Mouse (Mus musculus): ENCODE results near the gene Mst1.

Gene Mst1

DNA sequence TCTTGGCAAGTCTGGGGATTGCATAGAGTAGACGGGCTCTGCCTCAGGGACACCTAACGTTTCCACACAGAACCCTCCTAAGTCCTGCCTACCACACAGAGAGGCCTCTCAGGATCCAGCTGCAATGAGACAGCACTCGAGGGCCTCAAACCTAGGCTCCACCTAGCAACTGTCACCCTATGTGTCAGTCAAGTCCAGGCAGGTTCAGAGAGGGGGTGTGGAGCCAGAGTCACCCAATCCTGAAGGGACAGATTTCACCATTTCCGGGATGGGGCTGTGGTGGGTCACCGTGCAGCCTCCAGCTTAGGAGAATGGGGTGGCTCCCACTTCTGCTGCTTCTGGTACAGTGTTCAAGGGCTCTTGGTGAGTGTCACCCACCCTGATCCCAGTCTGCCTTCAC lies at the start of gene Mst1:
Mst1 (plus strand) TSS at position 269 of the 400 bp plus-strand sequence.
- DNase-seq, result no peak

DNA sequence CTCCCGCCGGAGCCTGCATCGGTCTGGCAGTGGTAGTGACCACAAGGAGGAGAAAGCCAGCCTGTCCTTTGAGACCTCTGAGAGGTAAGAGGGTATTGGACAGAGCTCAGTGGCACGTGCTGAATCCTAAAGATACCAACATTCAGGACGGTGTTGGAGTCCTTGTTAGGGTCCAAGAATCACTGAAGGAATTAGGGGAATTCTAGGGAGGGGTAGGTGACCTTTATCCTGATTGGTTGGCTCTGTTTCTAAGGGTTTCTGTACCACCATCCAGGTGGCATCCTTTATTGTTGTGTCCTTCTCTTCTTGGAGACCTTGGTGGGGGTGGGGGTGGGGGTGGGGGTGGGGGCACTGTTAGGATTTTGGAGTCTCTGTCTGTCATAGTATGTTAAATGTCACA lies 48.1 kb upstream of the Mst1 start:
- no peak for DNase-seq

DNA sequence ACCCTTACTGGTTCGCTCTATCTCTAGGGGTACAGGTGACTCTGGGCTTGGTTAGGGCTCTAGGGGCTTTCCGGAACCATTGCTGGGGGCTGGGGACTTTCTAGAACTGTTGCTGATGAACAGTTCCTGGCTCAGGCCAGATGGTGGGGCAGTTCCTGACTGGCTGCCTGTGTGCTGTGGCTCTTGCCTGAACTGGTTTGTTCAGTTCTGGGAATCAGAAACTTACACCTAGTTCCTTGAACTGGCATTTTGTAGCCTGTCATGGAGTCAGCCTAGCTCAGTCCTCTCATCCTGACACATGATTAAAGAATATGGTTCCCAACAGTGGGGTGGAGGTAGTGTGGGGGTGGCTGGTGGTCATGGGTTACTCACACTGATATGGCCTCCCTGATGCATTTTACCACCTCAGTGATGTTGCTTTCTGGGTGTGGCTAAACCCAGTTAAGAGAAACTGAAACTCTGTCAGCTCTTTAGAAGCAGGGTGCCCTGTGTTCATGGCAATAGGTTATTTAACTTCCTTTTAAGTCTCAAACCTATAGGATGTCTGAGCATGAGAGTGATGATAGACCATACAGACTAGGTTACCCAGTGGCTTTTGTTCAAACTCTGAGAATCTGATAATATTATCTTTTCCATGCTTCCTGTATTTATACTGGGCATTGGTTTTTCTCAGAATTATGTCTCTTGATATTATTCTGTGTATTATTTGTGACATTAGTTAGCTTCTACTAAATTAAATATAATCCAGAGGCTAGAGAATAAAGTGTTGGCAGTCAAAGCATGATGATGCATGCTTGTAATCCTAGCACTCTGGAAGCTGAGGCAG lies 44.7 kb upstream of the Mst1 start:
- DNase-seq, result no peak

DNA sequence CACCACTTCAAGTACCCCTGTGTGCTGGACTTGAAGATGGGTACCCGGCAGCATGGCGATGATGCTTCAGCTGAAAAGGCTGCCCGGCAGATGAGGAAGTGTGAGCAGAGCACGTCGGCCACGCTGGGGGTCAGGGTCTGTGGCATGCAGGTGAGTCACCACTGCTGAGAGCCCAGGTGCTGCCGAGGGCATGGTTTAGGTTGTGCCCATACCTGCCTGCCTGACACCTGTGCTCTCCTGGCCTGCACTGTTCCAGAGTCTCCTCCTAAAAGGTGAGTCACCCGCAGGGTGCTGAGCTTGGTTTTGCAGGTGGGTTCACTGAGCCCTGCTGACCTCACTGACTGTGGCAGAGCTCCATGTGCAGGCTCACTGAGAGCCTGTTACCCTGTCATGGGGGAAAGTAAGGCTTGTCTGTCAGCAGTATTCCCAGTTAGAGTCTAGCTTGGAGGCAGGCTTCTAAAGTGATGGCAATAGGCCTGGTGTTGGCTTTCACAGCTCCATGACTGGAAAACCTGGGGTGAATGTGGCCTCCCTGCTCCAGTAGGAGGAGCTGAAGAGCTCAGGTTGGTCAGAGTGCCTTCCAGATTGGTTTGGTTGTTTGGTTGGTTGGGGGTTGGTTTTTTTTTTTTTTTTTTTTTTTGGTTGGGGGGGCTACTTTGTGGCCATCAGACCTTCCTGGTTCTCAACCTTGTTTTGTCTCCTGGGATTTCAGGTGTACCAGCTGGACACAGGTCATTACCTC lies 35.3 kb upstream of the Mst1 start:
- peak; percentile 92 for DNase-seq

DNA sequence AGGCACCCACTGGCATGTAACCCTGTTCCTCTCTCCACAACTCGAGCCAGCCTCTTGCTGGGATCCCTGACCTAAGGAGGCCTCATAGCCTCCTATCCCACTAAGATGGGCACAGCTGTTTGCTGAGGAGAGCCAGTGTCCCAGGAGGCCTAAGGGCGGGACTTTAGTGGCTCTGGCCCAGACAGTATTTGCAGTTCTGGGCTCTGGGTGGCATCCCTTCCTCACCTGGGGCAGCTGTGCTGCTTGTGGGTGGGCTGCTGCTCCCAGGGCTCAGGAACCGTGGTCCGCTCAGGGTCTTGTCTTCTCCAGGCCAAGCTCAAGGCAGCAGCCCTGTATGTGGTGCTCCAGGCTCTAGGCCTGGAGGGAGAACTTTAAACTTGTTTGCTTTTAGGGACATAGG lies 33.7 kb upstream of the Mst1 start:
- DNase-seq, result peak; percentile 91

DNA sequence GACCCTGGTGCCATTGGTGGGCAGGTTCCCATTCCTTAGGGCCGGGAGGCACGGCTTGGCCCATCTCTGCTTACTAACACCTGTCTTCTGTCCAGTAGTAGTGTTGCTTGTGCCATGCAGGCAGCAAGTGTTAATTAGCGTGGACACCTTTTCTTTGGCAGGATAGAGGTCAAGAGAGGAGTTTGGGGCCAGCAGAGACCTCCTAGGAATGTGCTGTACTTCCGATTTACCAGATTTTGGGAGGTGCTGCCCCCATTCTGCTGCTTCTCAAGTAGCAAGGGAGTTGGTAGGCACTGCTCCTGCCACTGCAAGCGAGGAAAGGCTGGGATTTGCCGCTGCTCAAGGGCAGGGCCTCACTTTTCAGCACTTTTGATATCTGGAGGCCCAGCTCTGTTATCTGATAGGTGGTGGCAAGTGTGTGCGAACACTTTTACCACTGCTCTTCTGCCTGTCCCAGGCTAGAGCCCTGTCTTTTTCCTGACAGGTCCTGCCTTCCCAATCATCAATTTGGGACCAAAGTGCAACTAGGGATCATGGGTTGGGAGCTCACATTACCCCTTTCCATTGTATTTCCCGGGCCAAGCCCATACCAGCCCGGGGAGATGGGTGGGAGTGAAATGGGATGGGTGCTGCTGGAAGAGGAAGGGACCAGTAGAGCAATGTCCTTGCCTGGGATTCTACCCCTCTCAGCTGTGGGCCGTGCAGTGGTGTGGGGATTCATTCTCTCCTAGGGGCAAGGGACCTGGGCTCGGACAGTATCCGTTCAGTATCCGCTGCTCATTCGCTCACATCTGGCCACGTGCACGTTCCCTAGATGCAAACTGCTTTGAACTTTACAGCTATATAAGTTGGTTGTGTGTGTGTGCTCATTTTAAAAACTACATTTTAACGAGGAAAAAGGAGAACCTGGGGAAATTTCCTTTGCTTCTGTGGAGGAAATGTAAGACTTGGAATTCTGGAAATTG lies 32.4 kb upstream of the Mst1 start:
- DNase-seq, result peak; percentile 94

DNA sequence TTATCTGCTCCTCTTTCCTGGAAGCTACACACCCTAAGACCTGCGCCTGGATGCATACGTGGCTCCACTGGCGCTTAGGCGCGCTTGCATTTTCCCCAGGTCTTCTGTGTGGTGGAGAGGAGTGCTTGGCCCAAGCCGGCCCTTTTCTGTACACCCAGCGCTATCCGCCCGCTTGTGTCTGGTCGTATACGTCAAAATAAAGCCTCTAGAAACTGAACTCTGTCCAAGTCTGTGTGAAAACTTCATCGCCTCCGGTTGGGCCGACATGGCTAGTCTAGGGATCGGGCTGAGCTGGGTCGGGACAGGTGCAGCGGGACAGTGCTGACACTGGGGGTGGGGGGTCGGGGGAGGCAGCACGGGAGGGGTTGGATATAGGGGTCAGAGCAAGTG lies 31.7 kb upstream of the Mst1 start:
- DNase-seq, result no peak

DNA sequence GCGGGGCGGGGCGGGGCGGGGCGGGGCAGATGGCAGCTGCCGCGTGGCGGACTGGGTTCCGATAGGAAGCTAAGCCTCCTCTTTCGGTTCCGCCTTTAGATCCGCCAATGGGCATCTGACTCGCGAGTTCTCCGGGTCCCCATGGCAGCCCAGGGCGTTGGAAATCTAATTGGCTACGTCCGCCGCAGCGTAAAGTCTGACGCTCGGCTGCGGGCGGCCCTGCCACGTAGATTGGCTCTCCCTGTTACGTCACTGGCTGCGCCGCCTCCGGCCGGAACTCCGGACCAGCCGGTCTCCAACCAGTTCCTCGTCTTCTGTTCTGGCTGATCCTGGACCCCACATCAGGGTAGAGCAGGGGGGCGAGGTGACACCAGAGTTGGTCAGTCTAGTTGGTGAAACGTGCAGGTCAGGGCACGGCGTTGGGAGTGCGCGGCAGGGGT lies 31.2 kb upstream of the Mst1 start, which contains the start of gene Gmppb:
Gmppb (plus strand) TSS at position 227 of the 440 bp plus-strand sequence.
- DNase-seq, result peak; percentile 100

DNA sequence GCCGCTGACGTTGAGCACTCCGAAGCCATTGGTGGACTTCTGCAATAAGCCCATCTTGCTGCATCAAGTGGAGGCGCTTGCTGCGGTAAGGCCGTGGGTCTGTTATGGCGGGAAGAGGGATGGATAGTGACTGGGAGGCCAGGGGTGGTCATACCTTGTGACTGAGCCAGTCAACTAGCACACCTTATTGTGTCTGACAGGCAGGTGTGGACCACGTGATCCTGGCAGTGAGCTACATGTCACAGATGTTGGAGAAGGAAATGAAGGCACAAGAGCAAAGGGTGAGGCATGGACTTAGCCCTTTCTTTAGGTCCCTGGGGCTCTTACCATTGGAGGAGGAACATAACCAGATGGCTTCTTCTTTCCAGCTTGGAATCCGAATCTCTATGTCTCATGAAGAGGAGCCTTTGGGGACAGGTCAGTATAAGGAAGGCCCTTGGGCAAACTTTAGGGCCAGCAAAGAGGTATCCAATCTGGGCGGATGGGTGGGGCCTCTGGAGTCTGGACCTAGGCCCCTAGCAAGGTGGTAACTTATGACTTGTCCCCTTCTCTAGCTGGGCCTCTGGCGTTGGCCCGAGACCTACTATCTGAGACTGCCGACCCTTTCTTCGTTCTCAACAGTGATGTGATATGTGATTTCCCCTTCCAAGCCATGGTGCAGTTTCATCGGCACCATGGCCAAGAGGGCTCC lies 30.5 kb upstream of the Mst1 start:
- DNase-seq, result no peak

DNA sequence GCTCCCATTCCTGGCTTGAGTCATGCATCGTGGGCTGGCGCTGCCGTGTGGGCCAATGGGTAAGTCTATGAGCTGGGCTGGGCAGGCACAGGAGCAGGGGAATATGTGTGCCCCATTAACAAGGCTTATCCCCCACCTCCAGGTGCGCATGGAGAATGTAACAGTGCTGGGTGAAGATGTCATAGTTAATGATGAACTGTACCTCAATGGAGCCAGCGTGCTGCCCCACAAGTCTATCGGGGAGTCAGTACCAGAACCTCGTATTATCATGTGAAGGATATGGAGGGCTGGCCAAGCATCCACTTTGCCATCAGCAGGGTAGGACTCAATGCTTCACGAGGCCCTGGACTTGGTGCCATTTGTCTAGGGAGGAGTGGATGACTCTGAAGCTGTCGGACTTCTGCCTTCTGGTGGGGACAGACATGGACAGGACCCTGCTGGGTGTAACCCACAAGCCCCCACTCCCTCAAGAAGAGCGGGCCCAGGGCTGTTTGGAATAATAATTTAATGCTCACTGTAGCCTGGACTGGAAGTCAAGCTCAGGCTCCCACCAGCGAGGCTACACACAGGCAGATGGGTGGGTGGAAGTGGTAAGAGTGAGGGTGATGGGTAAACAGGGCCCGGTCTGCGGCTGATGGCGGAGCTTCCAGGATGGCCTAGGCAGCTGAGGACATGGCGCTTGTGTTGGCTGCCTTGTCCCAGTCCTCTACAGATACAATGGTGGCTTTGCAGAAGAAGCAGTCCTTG lies 28.9 kb upstream of the Mst1 start:
- DNase-seq, result peak; percentile 92

DNA sequence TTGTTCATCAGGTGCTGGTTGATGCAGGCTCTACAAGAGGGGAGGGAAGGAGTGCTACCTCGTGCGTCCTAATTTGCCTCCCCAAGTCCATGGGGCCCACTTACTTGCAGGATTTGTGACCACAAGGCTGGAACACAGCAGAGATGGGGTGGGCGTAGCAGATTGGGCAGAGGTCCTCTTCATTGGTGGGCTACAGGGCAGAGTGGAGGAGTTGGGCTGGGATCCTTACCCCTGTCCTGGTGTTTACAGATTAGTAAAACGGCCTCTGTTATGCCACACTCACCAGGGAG lies 28.4 kb upstream of the Mst1 start:
- DNase-seq, result peak; percentile 93

DNA sequence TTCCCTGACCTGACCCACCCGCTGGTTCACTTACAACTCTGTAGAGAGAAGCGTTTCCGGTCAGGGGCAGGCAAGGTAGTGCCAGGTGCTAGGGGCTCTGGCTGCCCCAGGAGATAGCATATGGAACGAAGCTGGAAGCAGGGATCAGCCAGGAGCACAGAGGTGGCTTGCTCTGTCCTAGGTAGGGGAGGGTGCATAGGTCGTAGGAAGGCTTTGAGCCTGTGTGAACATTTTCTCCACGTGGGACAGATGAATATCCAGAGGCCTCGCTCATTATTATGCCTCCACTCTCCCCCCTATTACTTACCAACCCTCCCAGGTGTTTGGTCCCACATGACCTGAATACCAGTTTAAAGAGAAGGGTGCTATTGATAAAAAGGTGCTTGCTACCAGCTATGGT lies 27.8 kb upstream of the Mst1 start:
- DNase-seq, result no peak

DNA sequence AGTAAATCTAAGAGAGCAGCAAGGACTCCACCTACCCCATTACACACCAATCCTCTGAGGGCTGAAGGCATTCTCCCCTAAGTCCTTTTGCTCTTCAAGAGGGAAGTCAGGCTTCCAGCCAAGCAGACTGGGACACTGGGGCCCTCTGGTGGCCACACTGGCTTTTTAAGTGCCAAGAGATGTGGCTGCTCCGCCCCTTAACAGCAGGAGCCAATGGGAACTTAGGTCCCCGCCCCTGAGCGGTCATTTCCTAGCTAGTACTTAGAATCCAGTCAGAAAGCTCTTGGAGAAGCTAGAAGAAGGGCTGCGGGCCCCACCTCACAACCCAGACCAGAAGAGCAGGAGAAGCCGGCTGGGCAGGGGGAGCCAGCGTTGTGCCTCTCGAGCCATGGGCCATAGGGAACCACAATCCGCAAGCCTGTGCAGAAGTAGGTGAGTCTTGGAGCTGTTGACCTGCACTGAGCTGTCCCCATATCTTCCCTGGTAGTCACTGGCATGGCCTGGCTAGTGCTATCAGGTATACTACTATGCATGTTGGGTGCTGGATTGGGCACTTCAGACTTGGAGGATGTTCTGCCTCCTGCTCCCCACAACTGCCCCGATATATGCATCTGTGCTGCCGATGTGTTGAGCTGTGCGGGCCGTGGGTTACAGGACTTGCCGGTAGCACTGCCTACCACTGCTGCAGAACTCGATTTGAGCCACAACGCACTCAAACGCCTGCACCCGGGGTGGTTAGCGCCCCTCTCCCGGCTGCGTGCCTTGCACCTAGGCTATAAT lies 27.2 kb upstream of the Mst1 start, which contains the start of gene Amigo3:
Amigo3 (plus strand) TSS at position 275 of the 780 bp plus-strand sequence.
- peak; percentile 99 for DNase-seq

DNA sequence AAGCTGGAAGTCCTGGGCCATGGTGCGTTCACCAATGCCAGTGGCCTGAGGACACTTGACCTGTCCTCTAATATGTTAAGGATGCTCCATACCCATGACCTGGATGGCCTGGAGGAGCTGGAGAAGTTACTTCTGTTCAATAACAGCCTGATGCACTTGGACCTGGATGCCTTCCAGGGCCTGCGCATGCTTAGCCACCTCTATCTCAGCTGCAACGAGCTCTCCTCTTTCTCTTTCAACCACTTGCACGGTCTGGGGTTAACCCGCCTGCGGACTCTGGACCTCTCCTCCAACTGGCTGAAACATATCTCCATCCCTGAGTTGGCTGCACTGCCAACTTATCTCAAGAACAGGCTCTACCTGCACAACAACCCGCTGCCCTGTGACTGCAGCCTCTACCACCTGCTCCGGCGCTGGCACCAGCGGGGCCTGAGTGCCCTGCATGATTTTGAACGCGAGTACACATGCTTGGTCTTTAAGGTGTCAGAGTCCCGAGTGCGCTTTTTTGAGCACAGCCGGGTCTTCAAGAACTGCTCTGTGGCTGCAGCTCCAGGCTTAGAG lies 26.5 kb upstream of the Mst1 start:
- DNase-seq, result peak; percentile 95

DNA sequence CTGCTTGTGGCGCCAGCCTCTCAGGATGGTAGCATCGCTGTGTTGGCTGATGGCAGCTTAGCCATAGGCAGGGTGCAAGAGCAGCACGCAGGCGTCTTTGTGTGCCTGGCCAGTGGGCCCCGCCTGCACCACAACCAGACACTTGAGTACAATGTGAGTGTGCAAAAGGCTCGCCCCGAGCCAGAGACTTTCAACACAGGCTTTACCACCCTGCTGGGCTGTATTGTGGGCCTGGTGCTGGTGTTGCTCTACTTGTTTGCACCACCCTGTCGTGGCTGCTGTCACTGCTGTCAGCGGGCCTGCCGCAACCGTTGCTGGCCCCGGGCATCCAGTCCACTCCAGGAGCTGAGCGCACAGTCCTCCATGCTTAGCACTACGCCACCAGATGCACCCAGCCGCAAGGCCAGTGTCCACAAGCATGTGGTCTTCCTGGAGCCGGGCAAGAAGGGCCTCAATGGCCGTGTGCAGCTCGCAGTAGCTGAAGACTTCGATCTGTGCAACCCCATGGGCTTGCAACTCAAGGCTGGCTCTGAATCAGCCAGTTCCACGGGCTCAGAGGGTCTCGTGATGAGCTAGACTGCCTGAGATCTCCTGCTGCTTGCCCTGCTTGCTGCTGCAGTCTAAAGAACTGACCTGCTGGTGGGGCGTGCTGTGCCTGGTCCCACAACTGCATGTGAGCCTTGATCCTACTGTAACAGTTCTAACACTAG lies 25.8 kb upstream of the Mst1 start:
- DNase-seq, result peak; percentile 93

DNA sequence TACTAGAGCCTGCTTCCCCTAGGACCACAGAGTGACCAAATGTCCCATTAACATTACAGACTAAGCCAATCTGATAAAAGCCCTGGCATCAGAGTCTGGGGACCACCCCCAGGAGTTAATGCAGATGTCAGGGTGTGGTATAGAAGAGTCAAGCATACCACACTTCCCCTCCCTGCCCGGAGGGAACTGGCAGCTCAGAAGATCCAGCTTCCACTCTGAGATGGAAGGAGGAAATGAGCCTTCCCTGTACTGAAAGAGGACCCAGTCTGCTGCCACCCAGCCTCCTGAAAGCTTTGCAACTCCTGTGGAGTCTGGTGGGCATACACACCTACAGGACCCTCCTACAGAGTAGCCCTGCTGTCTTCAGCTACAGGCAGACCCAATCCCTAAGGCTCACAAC lies 25.2 kb upstream of the Mst1 start:
- peak; percentile 94 for DNase-seq

DNA sequence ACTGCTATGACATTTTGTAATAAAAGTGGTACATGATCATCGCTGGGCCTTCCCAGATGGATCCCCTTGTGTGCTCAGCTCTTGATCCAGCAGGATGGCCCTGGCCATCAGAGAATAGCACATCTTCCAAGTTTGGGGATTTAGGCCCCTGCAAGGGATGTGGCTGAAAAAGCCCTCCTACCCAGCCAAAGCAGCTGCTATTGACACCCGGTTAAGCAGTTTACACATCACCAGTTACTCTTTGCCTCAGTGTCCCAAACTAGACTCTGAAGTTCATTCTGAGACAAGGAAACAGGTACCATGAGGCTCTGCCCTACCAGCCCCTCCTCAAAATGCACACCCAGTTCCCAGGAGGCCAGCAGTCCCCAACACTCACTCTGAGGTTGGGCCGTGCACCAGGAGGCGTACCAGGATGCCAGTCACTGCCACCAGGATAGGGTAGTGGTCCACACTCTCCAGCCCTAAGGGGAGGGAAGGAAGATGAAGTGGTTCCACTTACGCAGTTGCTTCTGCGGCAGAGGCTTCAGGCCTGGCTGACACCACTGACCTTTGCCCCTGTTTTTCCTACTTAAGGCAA lies 24.5 kb upstream of the Mst1 start:
- peak; percentile 88 for DNase-seq

DNA sequence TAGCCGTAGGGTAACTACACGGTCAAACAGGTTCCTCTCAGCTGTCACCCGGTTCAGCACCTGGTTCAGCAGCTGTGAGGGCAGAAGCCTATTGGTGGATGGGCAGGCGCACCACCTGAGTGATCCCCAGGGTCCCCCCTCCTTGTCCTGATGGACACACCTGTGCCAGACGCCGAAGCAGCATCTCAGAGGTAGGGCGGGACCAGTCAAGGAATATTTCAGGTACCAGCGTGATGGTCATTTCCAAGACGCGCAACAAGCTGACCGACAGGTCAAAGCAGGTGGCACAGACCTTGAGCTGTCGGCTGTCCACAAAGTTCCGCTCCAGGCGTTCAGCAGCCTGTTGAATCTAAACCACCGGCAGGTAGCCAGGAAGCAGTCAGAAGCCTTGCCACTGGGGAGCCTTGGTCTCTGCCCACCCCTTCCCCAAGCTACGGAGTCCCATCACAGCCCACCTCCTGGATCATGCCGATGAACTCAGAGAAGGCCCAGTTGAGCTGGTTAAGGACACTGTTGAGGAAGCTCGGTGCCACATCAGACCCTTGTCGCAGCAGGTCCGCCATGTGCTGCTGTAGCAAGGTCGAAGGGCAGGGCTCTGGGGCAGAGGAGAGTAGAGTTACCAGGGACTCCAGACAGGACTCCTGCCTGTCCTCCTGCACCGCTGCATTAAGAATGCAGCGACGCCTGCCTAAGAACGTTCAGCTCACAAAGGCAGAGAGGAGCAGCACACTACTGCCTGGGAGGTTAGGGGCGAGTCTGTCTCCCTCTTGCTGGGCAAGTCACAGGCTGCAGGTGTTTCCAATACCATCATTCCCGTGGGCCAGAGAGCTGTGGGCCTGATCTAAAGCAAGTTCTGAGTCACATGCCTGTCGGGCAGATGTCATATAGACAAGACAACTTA lies 23.6 kb upstream of the Mst1 start:
- peak; percentile 91 for DNase-seq

DNA sequence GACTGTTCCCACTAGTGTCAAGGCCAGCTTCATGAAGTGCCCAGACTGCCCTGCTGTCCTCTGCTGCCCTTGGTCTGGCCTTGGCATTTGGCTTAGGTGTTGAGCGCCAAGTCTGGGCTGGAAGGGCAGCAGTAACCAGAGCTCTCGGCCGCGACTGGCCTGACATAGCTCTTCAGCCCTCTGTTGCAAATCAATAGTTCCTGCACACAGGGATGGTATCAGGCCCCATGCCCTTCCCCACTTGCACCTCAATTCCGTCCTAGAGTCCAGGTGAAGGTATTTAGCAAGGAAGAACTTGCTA lies 23.0 kb upstream of the Mst1 start:
- DNase-seq, result peak; percentile 93
